Comparison of ENCODE assay signal across 19 mouse cellular contexts in genomic region chr17:42363085-42363710, GRCm38 (mm10). TPM values are rescaled to one million over a fixed set of nuclear protein-coding genes. Genes with fewer than 3 reads are reported as not detected.
"Had no signal": no experiment of that assay in that cellular context is flagged by ENCODE, and none has a peak within 500 bp of the region (broad histone marks: within the 10 kb centered on the region; RNA-seq: fewer than 3 reads in every experiment).

No protein-coding gene starts in this region.

- H3K9ac ChIP-seq: kidney, embryonic 15.5 days; limb, embryonic 12.5 days; limb, embryonic 15.5 days; liver, embryonic 14.5 days; liver, postnatal 0 days; lung, embryonic 14.5 days had no signal

- H3K4me3 ChIP-seq: kidney, embryonic 15.5 days; limb, embryonic 12.5 days; limb, embryonic 15.5 days had no signal

- H3K4me1 ChIP-seq: kidney, embryonic 15.5 days; limb, embryonic 12.5 days; limb, embryonic 15.5 days had no signal

- DNase-seq: kidney, adult 11 months; kidney, adult 8-10 months; kidney, postnatal 10 days; kidney, postnatal 36 days; left cerebral cortex, postnatal 4 days; liver, postnatal 0 days; lung, embryonic 14.5 days; thymus, adult 18-20 months; thymus, postnatal 36 days had no signal

- ATAC-seq: liver, postnatal 0 days; lung, postnatal 0 days had no signal

- H3K27me3 ChIP-seq: kidney, embryonic 15.5 days; limb, embryonic 12.5 days; limb, embryonic 15.5 days had no signal

- H3K27ac ChIP-seq: kidney, embryonic 15.5 days; limb, embryonic 12.5 days; limb, embryonic 15.5 days; liver, embryonic 14.5 days; macrophage had no signal

- H3K36me3 ChIP-seq: kidney, embryonic 15.5 days; limb, embryonic 12.5 days; limb, embryonic 15.5 days had no signal

- H3K4me2 ChIP-seq: kidney, embryonic 15.5 days; limb, embryonic 12.5 days; limb, embryonic 15.5 days; liver, embryonic 11.5 days; lung, embryonic 14.5 days had no signal

- H3K9me3 ChIP-seq: kidney, embryonic 15.5 days; limb, embryonic 12.5 days; limb, embryonic 15.5 days had no signal

RNA-seq across cellular contexts. Expression of gene Ptchd4, which starts 47.5 kb away (rescaled TPM):
- polyA plus RNA-seq: liver, embryonic 14.5 days; liver, postnatal 0 days; lung, postnatal 0 days; macrophage; small intestine, adult 2 months; spleen, adult 2 months; testis, adult 2 months had no signal
